In genomic region chr4:156021942-156022419, GRCm38 (mm10) we compare ENCODE assay signal across 1 mouse cellular context.
A peak's percentile ranks its signal among the peaks of the same experiment; 100 is the strongest.
TF ChIP-seq lines count a peak whose summit lies in the region.

No protein-coding gene starts in this region.

TF ChIP-seq in CH12.LX, 34 proteins besides CTCF, POLR2A, EP300 and RAD21 (continued from another document):
- no peak for TF ChIP-seq USF1 (IDR thresholded peaks at IDR 0.05; ENCODE audit: low read depth, low read length)
- peak; percentile 54; the same call in 1 of the 2 replicates for TF ChIP-seq ETS1 (conservative IDR thresholded peaks at IDR 0.05; ENCODE audit: low read depth, low read length)
- peak; percentile 63; the same call in 1 of the 2 replicates for TF ChIP-seq MEF2A (IDR thresholded peaks at IDR 0.05; ENCODE audit: borderline replicate concordance, low read depth, low read length)
- peak; percentile 64; the same call in 1 of the 2 replicates for TF ChIP-seq MAFK (IDR thresholded peaks at IDR 0.05; ENCODE audit: insufficient replicate concordance, low read length)
- no peak for TF ChIP-seq JUN (IDR thresholded peaks at IDR 0.05; ENCODE audit: insufficient read depth, low read depth, low read length)
- no peak for TF ChIP-seq GABPA (IDR thresholded peaks at IDR 0.05; ENCODE audit: insufficient replicate concordance, low read depth, low read length)
- TF ChIP-seq USF2 (conservative IDR thresholded peaks at IDR 0.05; ENCODE audit: low read depth, low read length) = no peak
- no peak for TF ChIP-seq CHD1 (IDR thresholded peaks at IDR 0.05; ENCODE audit: low read depth, low read length)
- no peak for TF ChIP-seq IRF4 (IDR thresholded peaks at IDR 0.05; ENCODE audit: low read depth, low read length)
- peak; percentile 11; the same call in 1 of the 2 replicates for TF ChIP-seq HCFC1 (IDR thresholded peaks at IDR 0.05; ENCODE audit: low read depth, low read length)
- no peak; the same call in none of the 2 replicates for TF ChIP-seq ELF1 (IDR thresholded peaks at IDR 0.05; ENCODE audit: low read depth, low read length)
- TF ChIP-seq ZMIZ1 (IDR thresholded peaks at IDR 0.05; ENCODE audit: low read depth, low read length) = no peak; the same call in 1 of the 2 replicates
- peak; percentile 66; the same call in 1 of the 2 replicates for TF ChIP-seq MAZ (IDR thresholded peaks at IDR 0.05; ENCODE audit: low read depth, low read length)
- TF ChIP-seq MXI1 (IDR thresholded peaks at IDR 0.05; ENCODE audit: low read depth, low read length) = no peak
- peak; percentile 47; the same call in 1 of the 2 replicates for TF ChIP-seq TCF12 (IDR thresholded peaks at IDR 0.05; ENCODE audit: low read depth, low read length)
- no peak; the same call in 1 of the 2 replicates for TF ChIP-seq BHLHE40 (IDR thresholded peaks at IDR 0.05; ENCODE audit: low read depth, low read length)
- TF ChIP-seq MYC (IDR thresholded peaks at IDR 0.05; ENCODE audit: low read depth, low read length) = 0 out of 2 replicates have a peak, but pooled peaks have one; percentile 48
- 0 out of 2 replicates have a peak, but pooled peaks have one; percentile 15 for TF ChIP-seq NRF1 (IDR thresholded peaks at IDR 0.05; ENCODE audit: low read depth, low read length)
- no peak for TF ChIP-seq CHD2 (IDR thresholded peaks at IDR 0.05; ENCODE audit: low read length)
